Mouse (Mus musculus): Measurements from ENCODE around the gene Tmem254c.
"Not testable (repeated sequence)": the region's sequence is repeated elsewhere in the genome, so short reads cannot be mapped to it uniquely, and the experiment has no call there.

GRCm38 (mm10) chr14:26048767-26049166, 18.4 kb downstream of the Tmem254c start:
- not testable (repeated sequence) for TF ChIP-seq CTCF (IDR thresholded peaks at IDR 0.05; ENCODE audit: low read depth, low read length); POLR2A (IDR thresholded peaks at IDR 0.05; ENCODE audit: insufficient read depth, low read length)

All from ES-Bruce4 (cell line).